ENCODE assay signal across 20 mouse cellular contexts in the genomic region with DNA sequence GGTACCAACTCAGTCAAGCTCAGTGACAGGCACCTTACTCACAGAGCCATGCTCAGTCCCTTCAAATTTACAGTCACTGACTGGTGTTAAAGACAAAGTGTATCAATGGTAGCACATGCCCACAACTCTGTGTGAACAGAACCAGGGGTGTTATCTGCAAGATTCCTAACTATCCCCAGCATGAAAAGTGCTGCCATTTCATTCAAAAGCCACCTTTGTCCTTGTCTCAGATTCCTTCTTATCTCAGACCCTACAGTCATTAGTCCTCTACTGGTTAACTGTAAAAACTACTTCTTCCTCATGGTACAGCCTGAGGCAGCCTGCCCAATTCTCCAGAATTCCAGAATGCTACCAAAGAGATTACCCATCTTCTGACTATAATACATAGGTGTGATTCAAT.
"Had no signal": no experiment of that assay in that cellular context is flagged by ENCODE, and none has a peak within 500 bp of the region (broad histone marks: within the 10 kb centered on the region; RNA-seq: fewer than 3 reads in every experiment).

No protein-coding gene starts in this region.

- H3K9ac ChIP-seq: liver, postnatal 0 days; lung, embryonic 15.5 days; midbrain, embryonic 13.5 days; midbrain, embryonic 15.5 days; neural tube, embryonic 13.5 days; neural tube, embryonic 15.5 days had no signal

- H3K36me3 ChIP-seq: midbrain, embryonic 13.5 days; midbrain, embryonic 15.5 days; neural tube, embryonic 15.5 days had no signal

- H3K9me3 ChIP-seq: lung, embryonic 15.5 days; midbrain, embryonic 13.5 days; midbrain, embryonic 15.5 days; neural tube, embryonic 13.5 days; neural tube, embryonic 15.5 days had no signal

- ATAC-seq: liver, postnatal 0 days; lung, postnatal 0 days; midbrain, embryonic 13.5 days; midbrain, embryonic 15.5 days had no signal

- DNase-seq: liver, postnatal 0 days; lung, adult 2 months; lung, postnatal 14 days; lung, postnatal 36 days; retina, postnatal 1 day; right cerebral cortex, adult 18-20 months; right cerebral cortex, postnatal 25 days; right cerebral cortex, postnatal 4 days; spleen, adult 18-20 months; thymus, adult 18-20 months; thymus, postnatal 14 days; thymus, postnatal 36 days had no signal

- H3K4me2 ChIP-seq: lung, embryonic 15.5 days; midbrain, embryonic 11.5 days; midbrain, embryonic 13.5 days; midbrain, embryonic 15.5 days; neural tube, embryonic 13.5 days; neural tube, embryonic 15.5 days had no signal

- H3K27me3 ChIP-seq: lung, embryonic 15.5 days; midbrain, embryonic 13.5 days; midbrain, embryonic 15.5 days; neural tube, embryonic 13.5 days; neural tube, embryonic 15.5 days had no signal

- H3K4me3 ChIP-seq: lung, embryonic 15.5 days; midbrain, embryonic 13.5 days; midbrain, embryonic 15.5 days; neural tube, embryonic 13.5 days; neural tube, embryonic 15.5 days had no signal

- H3K27ac ChIP-seq: lung, embryonic 15.5 days; macrophage; midbrain, embryonic 13.5 days; midbrain, embryonic 15.5 days; neural tube, embryonic 13.5 days; neural tube, embryonic 15.5 days had no signal
